Mouse (Mus musculus): Measurements from ENCODE around the gene Tmem28. TPM values are rescaled to one million over a fixed set of nuclear protein-coding genes. Genes with fewer than 3 reads are reported as not detected.

Gene Tmem28
- polyA plus RNA-seq, 1 experiment from 2014 or later = 1.1 TPM

GRCm38 (mm10) chrX:99873920-99874296 lies 53.1 kb downstream of the Tmem28 start:
- Histone ChIP-seq H3K36me3 (ENCODE audit: poor library complexity, severe bottlenecking) (no peaks in the 10 kb centered on the region), H3K27ac (no peak overlapping the region), H3K4me2 (no peak overlapping the region), H3K4me3 (no peak overlapping the region), H3K9me3 (replicated peaks) (no peaks in the 10 kb centered on the region), H3K9ac (no peak overlapping the region), H3K4me1 (no peaks in the 10 kb centered on the region), H3K27me3 (0 out of 2 replicates have a peak, but pooled peaks cover 3% of the 10 kb centered on the region)
- ATAC-seq = peak; percentile 63; the same call in 1 of the 2 replicates
- 25% methylated on average over 4 of the region's 4 CpGs for WGBS

- Histone ChIP-seq H3K36me3 (ENCODE audit: poor library complexity, severe bottlenecking) (no peaks in the 10 kb centered on the region), H3K9ac (no peak overlapping the region), H3K4me3 (no peak overlapping the region), H3K27ac (no peak overlapping the region), H3K9me3 (replicated peaks) (no peaks in the 10 kb centered on the region), H3K4me2 (no peak overlapping the region), H3K4me1 (no peaks in the 10 kb centered on the region), H3K27me3 (peaks cover 2% of the 10 kb centered on the region; the same call in 1 of the 2 replicates)
- 68% methylated on average over 4 of the region's 4 CpGs for WGBS
- ATAC-seq = no peak
These were observed 56.0 kb downstream of the Tmem28 start for GRCm38 (mm10) chrX:99876781-99877180.

- Histone ChIP-seq H3K36me3 (ENCODE audit: poor library complexity, severe bottlenecking) (no peaks in the 10 kb centered on the region), H3K4me2 (no peak overlapping the region), H3K27ac (no peak overlapping the region), H3K4me3 (no peak overlapping the region), H3K4me1 (no peaks in the 10 kb centered on the region), H3K9me3 (replicated peaks) (no peaks in the 10 kb centered on the region), H3K27me3 (no peaks in the 10 kb centered on the region; the same call in 1 of the 2 replicates), H3K9ac (no peak overlapping the region)
- WGBS = 53% methylated on average over 2 of the region's 2 CpGs
- no peak for ATAC-seq
These were observed 62.6 kb downstream of the Tmem28 start for GRCm38 (mm10) chrX:99883396-99883795.

Other genes with a start within 250 kb of the Tmem28 start
- gene Eda, start 154.6 kb downstream of the Tmem28 start, polyA plus RNA-seq (2015; fragmentation: Nextera tagmentation; extraction: Ambion mirVana) = 1.1 and 1.5 TPM in 2 replicates

Data from forebrain, embryonic 13.5 days (tissue).